Mouse (Mus musculus) ES-E14 (cell line): Measurements from ENCODE around the gene Mrtfa. TPM values are rescaled to one million over a fixed set of nuclear protein-coding genes. Genes with fewer than 3 reads are reported as not detected.

Experiments
- DNase-seq: peaks from one replicate; pipeline ENCODE4 v3.0.0-alpha.2; 2013; ENCODE audit warnings: low read depth, low spot score
- H3K27ac ChIP-seq: 2 replicates; pipeline ENCODE4 v1.5.1; 2012; ENCODE audit warnings: low read depth, mild to moderate bottlenecking, low read length, moderate library complexity, mixed read lengths; ENCODE audit not compliant: poor library complexity, insufficient read depth, severe bottlenecking
- H3K36me3 ChIP-seq: 2 replicates; pipeline ENCODE4 v1.6.1; 2012; ENCODE audit warnings: mild to moderate bottlenecking, low read length, moderate library complexity, mixed read lengths; ENCODE audit not compliant: control insufficient read depth, poor library complexity, insufficient read depth, severe bottlenecking
- H3K4me1 ChIP-seq, 2 experiments: fragments of 150-350 bp in 1 of 2; sonication (generic) in 1 of 2; 2 replicates each; pipeline ENCODE4 v1.6.1; 2012; ENCODE audit warnings: low read length in 2 of 2, mild to moderate bottlenecking in 1 of 2, mixed read lengths in 1 of 2; ENCODE audit not compliant: control insufficient read depth in 2 of 2, insufficient read depth in 2 of 2, poor library complexity in 1 of 2
- H3K4me3 ChIP-seq, 2 experiments: fragments of 150-350 bp in 1 of 2; sonication (generic) in 1 of 2; 2 replicates each; pipeline ENCODE4 v1.5.1; 2012; ENCODE audit warnings: low read length in 2 of 2, low read depth in 1 of 2, mild to moderate bottlenecking in 1 of 2, mixed read lengths in 1 of 2; ENCODE audit not compliant: insufficient read depth in 1 of 2, poor library complexity in 1 of 2, severe bottlenecking in 1 of 2
- H3K9ac ChIP-seq: 2 replicates; pipeline ENCODE4 v1.6.1; 2012; ENCODE audit warnings: low read depth, mild to moderate bottlenecking, low read length, mixed read lengths; ENCODE audit not compliant: poor library complexity, insufficient read depth, severe bottlenecking
- H3K9me3 ChIP-seq: fragments of 150-350 bp; sonication (generic); 2 replicates; pipeline ENCODE4 v1.6.1; 2012; ENCODE audit warnings: low read depth, mild to moderate bottlenecking, low read length; ENCODE audit not compliant: control insufficient read depth, insufficient read depth
- CHD2 ChIP-seq: IDR thresholded peaks from 2 replicates; pipeline ENCODE4 v1.6.1; 2014; ENCODE audit warnings: mild to moderate bottlenecking, low read depth, low read length, inconsistent platforms
- HCFC1 ChIP-seq: IDR thresholded peaks from 2 replicates; pipeline ENCODE4 v1.6.1; 2012; ENCODE audit warnings: low read length, inconsistent platforms, borderline replicate concordance; ENCODE audit not compliant: insufficient read depth
- MAFK ChIP-seq: IDR thresholded peaks from 2 replicates; pipeline ENCODE4 v1.6.1; 2014; ENCODE audit warnings: mild to moderate bottlenecking, low read depth, low read length, inconsistent platforms; ENCODE audit not compliant: insufficient read depth
- ZC3H11A ChIP-seq: IDR thresholded peaks from 2 replicates; pipeline ENCODE4 v1.6.1; 2012; ENCODE audit warnings: low read depth, mild to moderate bottlenecking, inconsistent platforms, low read length, borderline replicate concordance
- ZNF384 ChIP-seq: IDR thresholded peaks from 2 replicates; pipeline ENCODE4 v1.6.1; 2012; ENCODE audit warnings: low read depth, low read length, inconsistent platforms
- in situ Hi-C, 2 experiments: fragments of 600-800 bp; cut with MboI; formaldehyde crosslinking; loops; one replicate each; pipeline ENCODE4 v1.15.1; 2025; ENCODE audit warnings: low sequenced_read_pairs in 2 of 2, inconsistent platforms in 1 of 2; ENCODE audit not compliant: unreplicated experiment in 2 of 2
- total RNA-seq: library from RNA; depleted of rRNA; stranded (reverse); fragments of 300-350 nt; gene quantifications from 2 replicates; pipeline ENCODE4 v1.2.3, GENCODE M21; 2012; rRNA removed

Gene Mrtfa
- 16.5 and 16.7 TPM in 2 replicates for total RNA-seq

DNA sequence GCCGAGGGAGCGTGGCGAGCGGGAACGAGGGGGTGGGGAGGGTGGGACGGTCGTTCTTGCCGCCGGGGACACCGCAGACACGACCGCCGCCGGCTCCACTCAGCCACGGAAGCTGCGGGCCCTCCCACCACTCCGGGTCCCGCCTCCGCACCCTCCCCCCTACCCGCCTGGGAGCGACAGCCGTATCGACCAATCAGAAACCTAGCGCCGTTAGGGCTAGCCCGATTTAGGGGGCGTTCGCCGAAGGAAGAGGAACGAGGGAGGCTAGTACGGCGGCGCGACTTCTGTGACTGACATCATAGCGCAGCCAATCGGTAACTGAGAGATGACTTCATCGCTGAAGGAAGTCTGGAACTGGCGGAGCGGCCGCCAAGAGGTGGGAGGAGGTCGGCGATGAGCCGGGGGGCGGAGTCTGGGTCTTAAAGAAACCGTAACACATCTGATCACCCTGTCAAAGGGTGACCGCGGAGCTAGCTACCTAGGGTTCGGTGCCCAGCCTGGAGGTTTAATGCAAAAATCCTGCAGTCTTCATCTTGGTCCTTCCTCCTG, at the start of gene Mrtfa:
TSS of gene Mrtfa (minus strand) at position 128 of the 549 bp plus-strand sequence.
- peak; percentile 98 for DNase-seq
- Histone ChIP-seq H3K4me3 (peak within 1 kb of the TSS; percentile 89 to 100), H3K9ac (peak within 1 kb of the TSS; percentile 81), H3K27ac (0 out of 2 replicates have a peak within 1 kb of the TSS, but pooled peaks have one; percentile 34), H3K9me3 (no peaks in the 10 kb centered on the region), H3K4me1 (peaks cover 0 to 2% of the 10 kb centered on the region in 2 experiments; a peak in 2 of 4 replicates), H3K36me3 (no peaks in the 10 kb centered on the region)
- in situ Hi-C loops, result no loop called here
- no peak for TF ChIP-seq ZC3H11A
- TF ChIP-seq CHD2, result peak; percentile 54

DNA sequence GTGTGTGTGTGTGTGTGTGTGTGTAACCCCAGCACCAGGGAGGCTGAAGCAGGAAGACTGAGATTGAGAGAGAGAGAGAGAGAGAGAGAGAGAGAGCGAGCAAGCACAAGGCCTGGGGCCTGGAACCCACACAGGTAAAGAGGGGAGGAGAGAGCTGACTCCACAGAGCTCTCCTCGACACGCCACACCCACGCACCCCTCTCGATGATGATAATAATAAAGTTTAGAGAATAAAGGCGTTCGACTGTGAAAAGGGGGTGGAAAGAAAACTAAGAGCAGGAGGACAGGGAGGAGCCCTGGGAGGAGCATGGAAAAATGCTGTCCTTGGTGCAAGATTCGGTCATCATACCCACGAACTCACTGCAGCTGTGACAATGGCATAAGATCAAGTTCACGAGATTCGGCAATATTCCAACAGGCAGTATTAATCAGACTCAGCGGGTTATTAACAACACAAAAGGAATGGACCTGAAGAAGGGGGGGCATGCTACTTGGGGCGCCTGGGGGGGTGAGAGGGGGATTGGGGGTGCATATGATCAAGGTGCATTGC, 49.3 kb upstream of the Mrtfa start:
- TF ChIP-seq MAFK, result no peak
- no peak for TF ChIP-seq ZC3H11A
- TF ChIP-seq CHD2, result no peak
- no peak for TF ChIP-seq HCFC1
- no peak for TF ChIP-seq ZNF384
- in situ Hi-C loops, result no loop called here
- Histone ChIP-seq H3K9ac (no peak overlapping the region), H3K4me3 (no peak overlapping the region), H3K36me3 (no peaks in the 10 kb centered on the region), H3K4me1 (peaks cover 0 to 2% of the 10 kb centered on the region in 2 experiments; a peak in 1 of 4 replicates), H3K9me3 (no peaks in the 10 kb centered on the region), H3K27ac (no peak overlapping the region)
- no peak for DNase-seq

DNA sequence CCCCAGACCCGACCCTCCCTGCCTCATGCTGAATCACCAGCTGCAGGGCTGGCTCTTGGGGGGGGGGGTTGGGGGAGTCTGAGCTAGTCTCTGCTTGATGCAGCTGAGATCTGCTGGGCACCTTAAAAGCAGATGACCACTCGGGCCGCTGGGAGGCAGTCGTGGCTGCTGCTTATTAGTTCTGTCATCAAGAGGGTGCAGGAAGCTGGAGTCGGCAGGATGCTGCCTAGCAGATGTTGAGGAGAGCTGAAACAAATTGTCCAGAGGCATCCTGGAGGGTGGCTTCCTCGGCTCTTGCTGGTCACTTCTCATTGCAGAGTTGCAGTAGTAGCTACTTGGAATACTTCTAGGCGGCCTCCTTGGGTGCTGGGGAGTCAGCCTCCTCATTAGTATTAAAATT, 48.7 kb upstream of the Mrtfa start:
- Histone ChIP-seq H3K4me1 (peaks cover 0 to 2% of the 10 kb centered on the region in 2 experiments; a peak in 1 of 4 replicates), H3K9ac (no peak overlapping the region), H3K27ac (no peak overlapping the region), H3K9me3 (no peaks in the 10 kb centered on the region), H3K4me3 (no peak overlapping the region), H3K36me3 (no peaks in the 10 kb centered on the region)
- TF ChIP-seq MAFK (no peak), CHD2 (no peak), ZNF384 (no peak), ZC3H11A (no peak), HCFC1 (no peak)
- DNase-seq, result no peak
- in situ Hi-C loops, result no loop called here

- no peak overlapping the region for H3K27ac ChIP-seq
- in situ Hi-C loops, result no loop called here
- no peak overlapping the region for H3K9ac ChIP-seq
- no peaks in the 10 kb centered on the region for H3K36me3 ChIP-seq
- H3K9me3 ChIP-seq, result no peaks in the 10 kb centered on the region
- no peak overlapping the region for H3K4me3 ChIP-seq
- no peak for DNase-seq
- TF ChIP-seq ZNF384 (no peak), ZC3H11A (no peak), CHD2 (no peak), MAFK (no peak), HCFC1 (no peak)
- H3K4me1 ChIP-seq, result peaks cover 0 to 2% of the 10 kb centered on the region in 2 experiments; a peak in 1 of 4 replicates
Measured at GRCm38 (mm10) chr15:81237471-81237870, 46.9 kb upstream of the Mrtfa start.
